Mouse (Mus musculus) heart, adult 11 months (tissue): ENCODE measurements at regions not wholly inside any gene's neighbourhood (a gene's known extent, or its start where the extent isn't known, plus 50 kb on each side); places are given as distances from the start of the nearest gene placed in this dataset.

Experiments used
- DNase-seq: peaks from one replicate; pipeline ENCODE4 v3.0.0; 2022

GRCm38 (mm10) chr9:68476391-68476790 lies 177.2 kb upstream of the Rora start:
- DNase-seq, result peak; percentile 80

GRCm38 (mm10) chr9:68477466-68477865 lies 176.1 kb upstream of the Rora start:
- peak; percentile 83 for DNase-seq

- peak; percentile 93 for DNase-seq
These were observed 166.9 kb upstream of the Rora start for GRCm38 (mm10) chr9:68486646-68487045.

GRCm38 (mm10) chr9:68491151-68491550 lies 162.4 kb upstream of the Rora start:
- peak; percentile 66 for DNase-seq

- no peak for DNase-seq
These were observed 132.4 kb upstream of the Rora start for GRCm38 (mm10) chr9:68521218-68521617.

GRCm38 (mm10) chr9:68561767-68562552 lies 91.6 kb upstream of the Rora start:
- DNase-seq, result peak; percentile 97

- peak; percentile 91 for DNase-seq
These were observed 90.4 kb upstream of the Rora start for GRCm38 (mm10) chr9:68563206-68563605.

GRCm38 (mm10) chr9:68585751-68586150 lies 67.8 kb upstream of the Rora start:
- no peak for DNase-seq

- DNase-seq, result no peak
These were observed 62.6 kb upstream of the Rora start for GRCm38 (mm10) chr9:68591023-68591422.

GRCm38 (mm10) chr9:68592976-68593375 lies 60.6 kb upstream of the Rora start:
- DNase-seq, result no peak

- no peak for DNase-seq
These were observed 59.0 kb upstream of the Rora start for GRCm38 (mm10) chr9:68594586-68594985.
